Mouse (Mus musculus) v-Abl transformed pro-B cells (cell line): ENCODE results near the gene Slf1.
"Not testable (repeated sequence)": the region's sequence is repeated elsewhere in the genome, so short reads cannot be mapped to it uniquely, and the experiment has no call there.

Experiments
- in situ Hi-C, 2 experiments: fragments of 400-800 bp; cut with MboI; formaldehyde crosslinking; loops; one replicate each; pipeline ENCODE4 v1.15.1; 2025; ENCODE audit not compliant: unreplicated experiment in 2 of 2

Gene Slf1

DNA sequence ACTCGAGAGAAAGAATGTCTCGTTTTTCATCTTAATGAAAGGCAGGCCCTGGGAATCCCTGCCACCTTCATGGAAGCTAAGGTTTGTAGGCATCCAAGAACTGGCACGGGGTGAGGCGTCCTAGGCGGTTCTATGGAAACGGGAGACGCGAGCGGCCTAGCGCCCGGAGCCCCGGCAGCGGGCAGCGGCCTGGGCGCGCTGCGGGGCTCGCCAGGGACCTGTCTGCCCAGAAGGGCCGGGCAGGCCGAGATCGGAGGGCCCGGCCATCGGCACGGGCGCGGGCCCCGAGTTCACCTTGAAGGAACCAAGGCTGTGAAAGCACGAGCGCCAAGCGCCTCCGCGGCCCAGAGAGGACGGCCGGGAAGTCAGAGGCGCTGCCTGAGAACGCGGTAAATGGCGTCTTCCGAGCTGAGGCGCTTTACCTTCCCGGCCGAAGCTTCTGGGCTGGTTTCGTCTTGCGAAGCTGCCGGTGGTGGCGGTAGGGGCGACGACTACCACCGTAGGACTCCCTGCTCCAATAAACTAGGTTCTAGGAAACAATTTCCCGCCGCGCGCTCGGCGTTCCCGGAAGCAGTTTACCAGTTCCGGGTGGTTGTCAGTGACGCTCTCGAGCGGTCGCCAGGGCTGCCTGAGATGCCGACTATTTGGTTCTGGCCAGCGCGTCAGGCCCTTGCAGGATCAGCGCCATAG lies at the start of gene Slf1, which contains the start of gene 2210408I21Rik:
TSS of gene Slf1 (minus strand) at position 543 of the 690 bp plus-strand sequence.
TSS of gene 2210408I21Rik (plus strand) at position 610 of the 690 bp plus-strand sequence.
- in situ Hi-C loops: loop anchor here (25.0 kb wide), 2 partner anchors 577 to 1023 kb away; partner anchors contain the start of gene Fam172a (in 2 of the 2)

GRCm38 (mm10) chr13:77177931-77178330 lies 42.7 kb upstream of the Slf1 start:
- in situ Hi-C loops: no loop called here

DNA sequence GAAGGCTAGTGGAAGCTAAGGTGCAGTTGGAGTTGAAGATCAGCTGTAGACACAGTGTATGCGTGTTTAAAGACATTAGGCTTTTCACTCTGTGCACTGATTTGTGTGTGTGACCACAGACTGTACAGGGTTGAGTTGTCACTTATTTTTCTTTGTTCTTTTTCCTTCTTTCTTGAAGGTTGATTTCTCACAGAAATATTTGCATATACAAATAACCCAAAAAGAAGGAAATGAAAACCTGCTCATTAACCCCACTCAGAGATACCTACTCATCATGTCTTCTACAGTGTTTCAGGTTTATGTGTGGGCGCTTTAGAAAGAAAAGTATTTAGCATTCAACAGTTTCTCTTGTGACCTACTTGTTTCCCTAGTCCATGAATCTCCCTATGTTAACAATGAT lies 5.6 kb upstream of the Slf1 start:
- in situ Hi-C loops: loop anchor here (25.0 kb wide), 2 partner anchors 571 to 1029 kb away; partner anchors contain the start of gene Fam172a (in 2 of the 2)

DNA sequence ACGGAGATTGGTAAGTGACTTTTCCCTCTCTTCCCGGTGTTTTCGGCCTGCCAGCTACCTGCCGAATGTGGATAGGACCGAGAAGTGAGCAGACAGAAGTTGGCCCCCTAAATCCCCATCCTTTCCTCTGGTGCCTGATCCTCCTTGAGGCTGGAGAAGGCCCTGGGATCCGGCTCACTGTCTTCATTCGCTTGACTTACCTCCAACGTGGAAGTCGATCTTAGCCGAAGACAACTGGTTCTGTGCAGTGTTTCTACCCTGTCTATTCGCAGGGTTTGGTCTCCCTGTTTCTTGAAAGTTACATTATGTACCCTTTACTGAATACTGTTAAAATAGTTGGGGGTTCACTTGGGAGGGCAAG lies 328 bp upstream of the Slf1 start:
- in situ Hi-C loops: loop anchor here (25.0 kb wide), 2 partner anchors 577 to 1023 kb away; partner anchors contain the start of gene Fam172a (in 2 of the 2)

- in situ Hi-C loops: loop anchor here (25.0 kb wide), 2 partner anchors 581 to 1019 kb away; partner anchors contain the start of gene Fam172a (in 2 of the 2)
Measured at GRCm38 (mm10) chr13:77131132-77131531, 4.1 kb downstream of the Slf1 start.

DNA sequence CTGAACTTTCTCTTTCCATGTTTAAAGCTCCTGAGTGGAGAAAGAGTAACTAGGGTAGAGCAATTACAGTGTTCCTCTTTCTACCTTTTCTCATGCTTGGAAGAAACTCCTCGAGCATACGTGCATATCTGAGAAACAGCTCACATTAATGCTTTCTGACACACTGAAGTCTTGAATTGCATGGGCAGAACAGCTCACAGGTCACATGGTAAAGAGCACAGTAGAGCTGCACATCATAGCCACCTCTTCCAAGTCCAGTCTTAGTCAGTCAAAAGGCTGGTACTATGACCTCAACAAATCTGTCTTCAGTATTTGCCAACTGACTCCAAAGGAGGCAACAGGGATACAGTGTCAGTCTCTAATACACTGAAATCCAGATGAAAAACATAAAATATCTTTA lies 7.0 kb downstream of the Slf1 start:
- in situ Hi-C loops: loop anchor here (25.0 kb wide), 2 partner anchors 584 to 1016 kb away; partner anchors contain the start of gene Fam172a (in 2 of the 2)

DNA sequence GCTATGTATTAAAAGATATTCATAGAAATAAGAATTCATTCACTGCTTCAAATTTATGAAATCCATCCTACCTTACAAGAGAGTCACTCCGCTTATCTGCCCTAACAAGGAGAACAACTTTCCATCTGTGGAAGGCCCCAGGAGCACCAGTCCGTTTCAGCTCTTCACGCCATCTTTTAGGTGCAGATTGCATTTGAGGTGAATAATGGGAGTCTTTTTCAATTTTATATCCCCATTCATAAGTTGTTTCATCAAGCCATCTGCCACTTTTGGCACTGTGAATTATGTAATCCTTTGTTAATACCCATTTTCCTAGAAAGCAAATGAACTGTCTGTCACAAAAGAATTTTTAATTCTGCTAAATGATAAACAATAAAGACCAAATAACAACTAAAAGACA lies 10.1 kb downstream of the Slf1 start:
- in situ Hi-C loops: loop anchor here (25.0 kb wide), 2 partner anchors 587 to 1013 kb away; partner anchors contain the start of gene Fam172a (in 2 of the 2)

GRCm38 (mm10) chr13:77118695-77119094 lies 16.6 kb downstream of the Slf1 start:
- in situ Hi-C loops: no loop called here

- in situ Hi-C loops: no loop called here
Measured at GRCm38 (mm10) chr13:77107734-77108133, 27.5 kb downstream of the Slf1 start.

- in situ Hi-C loops: not testable (repeated sequence)
Measured at GRCm38 (mm10) chr13:77092876-77093275, 42.4 kb downstream of the Slf1 start.

DNA sequence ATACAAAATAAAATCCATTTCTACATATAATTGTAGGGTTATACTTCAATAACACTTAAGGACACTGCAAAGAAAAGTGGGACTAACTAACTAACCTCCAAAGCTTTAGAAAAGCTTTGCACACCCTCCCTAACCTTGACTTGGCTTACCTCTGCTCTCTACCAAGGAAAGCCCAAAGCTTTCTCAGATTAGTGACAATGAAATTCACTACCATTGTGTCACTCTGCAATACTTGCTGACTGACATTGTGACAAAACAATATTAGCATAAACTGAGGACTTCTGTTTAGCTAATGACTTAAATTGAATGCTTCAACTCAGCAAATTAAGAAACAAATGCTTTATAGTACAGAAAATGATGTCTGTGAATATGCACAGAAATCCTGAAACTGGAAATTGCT lies 63.2 kb downstream of the Slf1 start:
- in situ Hi-C loops: loop anchor here in 1 of 2 experiments (25.0 kb wide), 1 partner anchor 640 kb away; the partner anchor contains the start of gene Fam172a

DNA sequence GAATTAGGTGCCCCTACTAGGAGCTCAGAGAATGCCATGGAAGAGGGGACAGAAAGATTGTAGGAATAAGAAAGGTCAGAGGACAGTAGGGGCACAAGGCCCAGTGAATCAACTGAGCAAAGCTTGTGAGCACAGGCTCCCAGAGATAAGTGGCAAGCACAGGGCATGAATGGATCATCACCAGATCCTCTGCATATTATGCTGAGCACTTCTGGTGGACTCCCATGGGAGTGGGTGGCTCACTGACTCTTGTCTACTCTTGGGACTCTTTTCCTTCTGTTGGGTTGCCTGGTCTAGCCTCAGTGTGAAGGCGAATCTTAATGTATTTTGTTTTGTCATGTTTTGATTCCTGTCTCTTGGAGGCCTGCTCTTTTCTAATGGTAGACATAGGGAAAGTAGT lies 66.4 kb downstream of the Slf1 start:
- in situ Hi-C loops: loop anchor here in 1 of 2 experiments (25.0 kb wide), 1 partner anchor 643 kb away; the partner anchor contains the start of gene Fam172a

DNA sequence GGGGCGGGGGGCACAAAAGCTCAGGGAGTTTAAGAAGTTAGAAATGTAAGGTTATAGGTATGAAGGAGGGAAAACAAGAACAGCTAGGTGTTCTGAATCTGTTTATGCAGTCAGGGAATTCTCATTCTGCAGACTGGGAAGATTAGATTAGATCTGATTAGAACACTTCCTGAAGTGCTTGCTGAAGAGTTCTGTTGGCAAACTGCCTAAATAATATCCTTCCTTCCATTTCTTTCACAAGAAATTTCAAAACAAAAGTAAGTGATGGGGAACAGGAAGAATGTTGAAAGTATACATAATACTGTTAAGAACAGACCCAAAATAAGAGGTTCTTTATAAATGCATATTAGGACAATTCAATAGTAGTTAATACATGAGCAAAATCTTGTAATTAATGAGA lies 72.1 kb downstream of the Slf1 start:
- in situ Hi-C loops: loop anchor here in 1 of 2 experiments (25.0 kb wide), 1 partner anchor 649 kb away; the partner anchor contains the start of gene Fam172a

- in situ Hi-C loops: loop anchor here (5.0 to 25.0 kb wide), 4 partner anchors 663 to 1138 kb away; partner anchors contain the start of gene Fam172a (in 1 of the 2)
Measured at GRCm38 (mm10) chr13:77049736-77050135, 85.5 kb downstream of the Slf1 start.

- in situ Hi-C loops: loop anchor here (10.0 kb wide), 2 partner anchors 936 to 1136 kb away; no protein-coding TSS in a partner anchor
Measured at GRCm38 (mm10) chr13:77048461-77048860, 86.8 kb downstream of the Slf1 start.

DNA sequence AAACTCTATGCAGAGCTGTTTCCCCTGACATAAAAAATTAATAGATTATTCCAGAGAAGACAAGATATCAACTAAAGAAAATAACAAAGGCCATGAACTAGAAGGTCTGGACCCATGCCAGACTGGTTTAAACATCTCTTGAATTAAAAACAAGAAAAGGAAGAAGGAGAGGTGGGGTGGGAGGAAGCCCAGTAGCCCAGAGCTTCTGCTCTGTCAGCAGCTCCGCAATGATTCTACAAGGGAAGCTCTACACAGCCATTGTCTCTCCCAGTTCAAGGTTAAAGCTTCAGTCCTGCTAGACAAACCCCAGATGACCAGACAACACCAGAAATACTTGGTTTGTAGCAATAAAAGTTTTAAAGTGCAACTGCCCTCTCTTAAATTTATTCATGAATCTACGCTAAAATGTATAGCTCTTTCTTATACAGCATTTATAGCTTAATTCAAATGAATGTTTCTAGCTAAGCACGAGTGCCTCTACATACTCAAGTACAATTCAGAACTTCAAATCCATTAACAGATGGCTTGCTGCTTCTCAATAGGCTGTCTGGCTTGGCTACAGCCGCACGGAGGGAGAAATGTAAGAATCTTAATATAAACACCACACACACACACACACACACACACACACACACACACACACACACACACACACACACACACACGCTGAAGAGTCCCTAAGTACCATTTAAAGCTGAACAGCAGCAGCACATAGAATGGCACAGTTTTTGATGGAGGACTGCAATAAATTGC lies 87.9 kb downstream of the Slf1 start:
- in situ Hi-C loops: loop anchor here (10.0 kb wide), 2 partner anchors 937 to 1137 kb away; no protein-coding TSS in a partner anchor

DNA sequence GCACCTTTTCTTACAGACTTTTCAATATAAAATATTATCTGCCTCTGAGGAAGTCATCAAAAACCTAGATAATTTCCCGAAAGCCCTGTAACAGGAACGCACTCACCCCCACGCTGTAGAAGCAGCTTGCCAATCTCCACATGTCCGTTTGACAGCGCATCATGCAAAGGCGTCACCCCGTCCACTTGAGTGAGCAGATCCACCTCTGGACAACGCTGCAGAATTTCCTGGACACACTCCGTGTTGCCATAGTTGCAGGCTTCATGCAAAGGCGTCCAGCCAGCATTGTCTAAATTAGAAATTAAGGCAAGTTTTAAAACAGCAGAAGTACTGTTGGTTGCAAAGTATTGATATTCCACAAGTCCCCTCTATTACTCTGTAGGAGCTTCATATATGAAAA lies 88.9 kb downstream of the Slf1 start:
- in situ Hi-C loops: loop anchor here (10.0 kb wide), 2 partner anchors 938 to 1138 kb away; no protein-coding TSS in a partner anchor

DNA sequence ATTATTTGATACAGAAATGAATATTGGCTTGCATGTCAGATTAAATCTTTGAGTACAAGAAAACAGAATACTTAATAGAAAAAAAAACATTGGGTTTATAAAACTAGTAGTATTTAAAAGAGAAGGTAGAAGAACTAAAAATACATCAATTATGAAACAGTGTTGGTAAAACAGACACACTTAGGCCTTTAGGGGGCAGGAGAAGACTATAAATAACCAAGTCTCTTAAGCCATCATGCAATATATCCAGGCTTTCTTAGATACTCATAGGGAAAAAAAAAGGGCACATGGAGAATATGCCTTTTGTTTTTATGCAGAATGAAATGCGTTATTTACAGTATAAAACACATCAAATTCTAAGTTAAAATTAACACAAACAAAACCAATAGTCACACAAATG lies 89.9 kb downstream of the Slf1 start:
- in situ Hi-C loops: loop anchor here (10.0 kb wide), 2 partner anchors 939 to 1139 kb away; no protein-coding TSS in a partner anchor

DNA sequence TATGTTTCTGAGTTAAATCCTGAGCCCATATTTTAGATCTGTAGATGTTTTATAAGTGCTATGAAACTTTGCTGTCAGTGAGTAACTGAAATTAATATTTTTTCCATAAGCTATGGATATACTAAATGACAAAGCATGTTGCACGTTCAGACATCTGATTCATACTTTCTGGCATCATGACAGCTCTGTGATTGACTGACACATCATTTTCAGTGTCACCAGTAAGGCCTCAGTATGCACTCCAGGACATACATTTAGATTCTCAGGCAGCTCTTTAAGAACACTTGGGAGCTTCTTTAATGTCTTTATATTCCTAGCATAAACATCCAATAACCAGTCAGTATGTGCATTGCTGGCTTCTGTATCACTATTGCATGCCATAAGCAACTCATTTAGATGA lies 91.9 kb downstream of the Slf1 start:
- in situ Hi-C loops: loop anchor here (5.0 to 10.0 kb wide), 3 partner anchors 941 to 1169 kb away; no protein-coding TSS in a partner anchor

- in situ Hi-C loops: no loop called here
Measured at GRCm38 (mm10) chr13:77029594-77029993, 105.7 kb downstream of the Slf1 start.
